Mouse (Mus musculus) central nervous system, embryonic 14 days (tissue): ENCODE measurements around the gene Hipk3. TPM values are rescaled to one million over a fixed set of nuclear protein-coding genes. Genes with fewer than 3 reads are reported as not detected.

Experiments
- polyA plus RNA-seq: library from polyadenylated mRNA; depleted of rRNA; stranded (reverse); fragments of >200 nt; gene quantifications from 2 replicates; pipeline ENCODE4 v1.2.3, GENCODE M21; 2012; rRNA removed

Gene Hipk3
- 12.5 and 16.4 TPM in 2 replicates for polyA plus RNA-seq

GRCm38 (mm10) chr2:104493951-104494800, at the start of gene Hipk3:
TSS of gene Hipk3 (minus strand) at chr2:104494446.

GRCm38 (mm10) chr2:104410963-104411545, 83.2 kb downstream of the Hipk3 start, which contains the start of gene D430041D05Rik:
TSS of gene D430041D05Rik (minus strand) at chr2:104411013.

Other genes starting within 250 kb of the Hipk3 start
- gene D430041D05Rik, start 83.4 kb downstream of the Hipk3 start, polyA plus RNA-seq = 9.5 and 9.7 TPM in 2 replicates
- gene Cstf3, start 96.1 kb upstream of the Hipk3 start, polyA plus RNA-seq = 62.9 and 67.2 TPM in 2 replicates
- gene Tcp11l1, start 217.7 kb upstream of the Hipk3 start, polyA plus RNA-seq = 30.5 and 31.6 TPM in 2 replicates
- not detected in 2 replicates for gene Pin1rt1, start 221.9 kb upstream of the Hipk3 start, polyA plus RNA-seq
- gene Depdc7, start 248.4 kb upstream of the Hipk3 start, polyA plus RNA-seq = 2.0 and 2.7 TPM in 2 replicates